Mouse (Mus musculus) intestine, embryonic 16.5 days (tissue): ENCODE measurements around the gene Snapc4. TPM values are rescaled to one million over a fixed set of nuclear protein-coding genes. Genes with fewer than 3 reads are reported as not detected.
A peak's percentile ranks its signal among the peaks of the same experiment; 100 is the strongest.
"Not testable (repeated sequence)": the region's sequence is repeated elsewhere in the genome, so short reads cannot be mapped to it uniquely, and the experiment has no call there.

Experiments
- ATAC-seq: fragments of 200-750 bp; cut with Nextera tagmentation; 2 replicates; pipeline ENCODE4 v1.8.0; 2017; ENCODE audit warnings: moderate TSS enrichment, moderate library complexity
- H3K27ac ChIP-seq: fragments of 300-500 bp; sonication (generic); 2 replicates; pipeline ENCODE4 v1.5.1; 2014; ENCODE audit warnings: mild to moderate bottlenecking, low read length
- H3K27me3 ChIP-seq: fragments of 300-500 bp; sonication (generic); replicated peaks from 2 replicates; pipeline ENCODE4 v1.6.1; 2014; ENCODE audit warnings: low read length, control low read depth, mixed read lengths; ENCODE audit not compliant: control insufficient read depth, insufficient read depth
- H3K36me3 ChIP-seq: fragments of 300-500 bp; sonication (generic); 2 replicates; pipeline ENCODE4 v1.6.1; 2014; ENCODE audit warnings: low read length, control low read depth; ENCODE audit not compliant: control insufficient read depth, insufficient read depth
- H3K4me1 ChIP-seq: fragments of 300-500 bp; sonication (generic); 2 replicates; pipeline ENCODE4 v1.6.1; 2014; ENCODE audit warnings: low read length, control low read depth, mixed read lengths; ENCODE audit not compliant: control insufficient read depth, insufficient read depth
- H3K4me2 ChIP-seq: fragments of 300-500 bp; sonication (generic); 2 replicates; pipeline ENCODE4 v1.6.1; 2014; ENCODE audit warnings: low read depth, low read length, control low read depth
- H3K4me3 ChIP-seq: fragments of 300-500 bp; sonication (generic); 2 replicates; pipeline ENCODE4 v1.5.1; 2014; ENCODE audit warnings: mild to moderate bottlenecking, low read length
- H3K9ac ChIP-seq: fragments of 300-500 bp; sonication (generic); 2 replicates; pipeline ENCODE4 v1.6.1; 2014; ENCODE audit warnings: low read depth, low read length
- H3K9me3 ChIP-seq: fragments of 300-500 bp; sonication (generic); 2 replicates; pipeline ENCODE4 v1.6.1; 2016; ENCODE audit warnings: low read length, control low read depth; ENCODE audit not compliant: control insufficient read depth
- whole genome bisulfite sequencing: fragments of 180-500 bp; shearing (Covaris S2); extraction: QIAGEN DNeasy Blood & Tissue Kit; methylation state at CpG from one replicate; pipeline ENCODE4 v1.1.7; 2014; 5-methylcytosine and 5-hydroxymethylcytosine counted together
- polyA plus RNA-seq: library from polyadenylated mRNA; unstranded; fragments of >200 nt; fragmentation: Nextera tagmentation; extraction: Ambion mirVana; gene quantifications from 2 replicates; pipeline ENCODE4 v1.2.1, GENCODE M21; 2015

The Snapc4 gene
- polyA plus RNA-seq, 1 experiment from 2014 or later, result 19.1 TPM

GRCm38 (mm10) chr2:26390954-26391353 lies 10.5 kb upstream of the Snapc4 start:
- H3K9me3 ChIP-seq, result no peaks in the 10 kb centered on the region
- H3K4me3 ChIP-seq, result no peak overlapping the region
- no peak for ATAC-seq
- WGBS, result 82% methylated on average over 3 of the region's 3 CpGs
- H3K27ac ChIP-seq, result no peak overlapping the region
- peaks cover 36% of the 10 kb centered on the region for H3K36me3 ChIP-seq
- no peak overlapping the region for H3K9ac ChIP-seq
- no peak overlapping the region for H3K4me2 ChIP-seq
- peaks cover 15% of the 10 kb centered on the region for H3K4me1 ChIP-seq
- H3K27me3 ChIP-seq, result no peaks in the 10 kb centered on the region

GRCm38 (mm10) chr2:26389154-26389690 lies 8.8 kb upstream of the Snapc4 start, which contains the start of the genes Entr1 and Pmpca:
Gene Entr1 (minus strand): TSS chr2:26389316.
Gene Pmpca (plus strand): TSS chr2:26389339.
- no peaks in the 10 kb centered on the region for H3K27me3 ChIP-seq
- H3K4me2 ChIP-seq, result peak within 1 kb of the TSS; percentile 88
- peak within 1 kb of the TSS; percentile 94 for H3K9ac ChIP-seq
- WGBS, result under 1% methylated on average over 58 of the region's 60 CpGs
- peak within 1 kb of the TSS; percentile 52 for H3K27ac ChIP-seq
- no peaks in the 10 kb centered on the region for H3K9me3 ChIP-seq
- peak within 1 kb of the TSS; percentile 92 for H3K4me3 ChIP-seq
- ATAC-seq, result peak; percentile 95
- peaks cover 15% of the 10 kb centered on the region for H3K4me1 ChIP-seq
- H3K36me3 ChIP-seq, result peaks cover 28% of the 10 kb centered on the region

- Histone ChIP-seq H3K9ac (peak overlapping the region; percentile 94), H3K4me2 (peak overlapping the region; percentile 83), H3K27me3 (no peaks in the 10 kb centered on the region), H3K27ac (peak overlapping the region; percentile 39), H3K4me3 (peak overlapping the region; percentile 92), H3K36me3 (peaks cover 25% of the 10 kb centered on the region), H3K4me1 (peaks cover 15% of the 10 kb centered on the region), H3K9me3 (no peaks in the 10 kb centered on the region)
- ATAC-seq, result peak; percentile 76
- whole genome bisulfite sequencing, result 0% methylated on average over 35 of the region's 45 CpGs
Measured at GRCm38 (mm10) chr2:26388682-26389153, 8.3 kb upstream of the Snapc4 start.

GRCm38 (mm10) chr2:26387713-26388112 lies 7.3 kb upstream of the Snapc4 start:
- 88% methylated on average over 3 of the region's 3 CpGs for WGBS
- H3K27me3 ChIP-seq, result no peaks in the 10 kb centered on the region
- no peak for ATAC-seq
- H3K4me3 ChIP-seq, result no peak overlapping the region
- peak overlapping the region; percentile 94; the same call in 1 of the 2 replicates for H3K9ac ChIP-seq
- peaks cover 15% of the 10 kb centered on the region for H3K4me1 ChIP-seq
- peak overlapping the region; percentile 83 for H3K4me2 ChIP-seq
- peaks cover 15% of the 10 kb centered on the region for H3K36me3 ChIP-seq
- H3K27ac ChIP-seq, result no peak overlapping the region
- H3K9me3 ChIP-seq, result no peaks in the 10 kb centered on the region

- Histone ChIP-seq H3K4me2 (peak overlapping the region; percentile 88), H3K4me1 (peaks cover 12% of the 10 kb centered on the region), H3K9ac (peak overlapping the region; percentile 92), H3K4me3 (peak overlapping the region; percentile 90), H3K36me3 (peaks cover 14% of the 10 kb centered on the region)
- H3K9me3 ChIP-seq, ATAC-seq, H3K27ac ChIP-seq, H3K27me3 ChIP-seq: not testable (repeated sequence)
- 31% methylated on average over 6 of the region's 6 CpGs for WGBS
Measured at GRCm38 (mm10) chr2:26380871-26381270, 418 bp upstream of the Snapc4 start.

GRCm38 (mm10) chr2:26372396-26372795 lies 8.1 kb downstream of the Snapc4 start:
- Histone ChIP-seq H3K9ac (no peak overlapping the region), H3K36me3 (peaks cover 36% of the 10 kb centered on the region), H3K27ac (no peak overlapping the region), H3K4me2 (no peak overlapping the region), H3K4me3 (no peak overlapping the region), H3K27me3 (no peaks in the 10 kb centered on the region), H3K9me3 (no peaks in the 10 kb centered on the region), H3K4me1 (no peaks in the 10 kb centered on the region)
- no peak for ATAC-seq
- WGBS, result 96% methylated on average over 8 of the region's 8 CpGs

GRCm38 (mm10) chr2:26368572-26368971 lies 11.9 kb downstream of the Snapc4 start:
- ATAC-seq, result no peak

GRCm38 (mm10) chr2:26367911-26368310 lies 12.5 kb downstream of the Snapc4 start:
- Histone ChIP-seq H3K4me2 (no peak overlapping the region), H3K36me3 (peaks cover 45% of the 10 kb centered on the region), H3K27ac (no peak overlapping the region), H3K4me3 (no peak overlapping the region), H3K9ac (no peak overlapping the region), H3K9me3 (no peaks in the 10 kb centered on the region), H3K27me3 (no peaks in the 10 kb centered on the region), H3K4me1 (peaks cover 2% of the 10 kb centered on the region; the same call in 1 of the 2 replicates)
- ATAC-seq, result no peak
- 94% methylated on average over 6 of the region's 6 CpGs for WGBS

More at GRCm38 (mm10) chr2:26368572-26368971, 11.9 kb downstream of the Snapc4 start:
- Histone ChIP-seq H3K9me3 (no peaks in the 10 kb centered on the region), H3K9ac (no peak overlapping the region), H3K27ac (no peak overlapping the region), H3K36me3 (peaks cover 45% of the 10 kb centered on the region), H3K4me3 (no peak overlapping the region), H3K4me2 (no peak overlapping the region), H3K4me1 (peaks cover 2% of the 10 kb centered on the region; the same call in 1 of the 2 replicates), H3K27me3 (no peaks in the 10 kb centered on the region)
- WGBS, result 95% methylated on average over 1 of the region's 1 CpGs

GRCm38 (mm10) chr2:26364738-26365465 lies 15.6 kb downstream of the Snapc4 start:
- ATAC-seq, result no peak
- Histone ChIP-seq H3K4me1 (peaks cover 2% of the 10 kb centered on the region; the same call in 1 of the 2 replicates), H3K36me3 (peaks cover 29% of the 10 kb centered on the region), H3K9ac (no peak overlapping the region), H3K9me3 (no peaks in the 10 kb centered on the region), H3K4me2 (no peak overlapping the region), H3K27ac (no peak overlapping the region; the same call in 1 of the 2 replicates), H3K27me3 (no peaks in the 10 kb centered on the region), H3K4me3 (no peak overlapping the region)
- 81% methylated on average over 10 of the region's 10 CpGs for WGBS
